Mouse (Mus musculus) heart, adult 2 months (tissue): Measurements from ENCODE around the gene Sept9. TPM values are rescaled to one million over a fixed set of nuclear protein-coding genes. Genes with fewer than 3 reads are reported as not detected.

Experiments used
- DNase-seq, 2 experiments: peaks; one replicate each; pipeline ENCODE4 v3.0.0; 2021
- H3K27ac ChIP-seq: fragments of 200-600 bp; 2 replicates; pipeline ENCODE4 v1.8.1; 2022
- H3K27me3 ChIP-seq: fragments of 200-500 bp; 2 replicates; pipeline ENCODE4 v1.6.1; 2012; ENCODE audit warnings: mild to moderate bottlenecking, low read length, inconsistent platforms, mixed read lengths; ENCODE audit not compliant: control insufficient read depth, insufficient read depth
- H3K36me3 ChIP-seq: fragments of 200-500 bp; 2 replicates; pipeline ENCODE4 v1.6.1; 2012; ENCODE audit warnings: low read length, inconsistent platforms; ENCODE audit not compliant: control insufficient read depth, insufficient read depth
- H3K4me1 ChIP-seq: fragments of 200-500 bp; 2 replicates; pipeline ENCODE4 v1.6.1; 2011; ENCODE audit warnings: low read length; ENCODE audit not compliant: control insufficient read depth, insufficient read depth
- H3K4me3 ChIP-seq: fragments of 200-600 bp; 2 replicates; pipeline ENCODE4 v1.8.1; 2022
- H3K79me2 ChIP-seq: fragments of 200-500 bp; replicated peaks from 2 replicates; pipeline ENCODE4 v1.6.1; 2012; ENCODE audit warnings: mild to moderate bottlenecking, inconsistent platforms, low read length, moderate library complexity, mixed read lengths; ENCODE audit not compliant: control insufficient read depth, insufficient read depth
- H3K9ac ChIP-seq: fragments of 200-500 bp; 2 replicates; pipeline ENCODE4 v1.6.1; 2012; ENCODE audit warnings: low read depth, mild to moderate bottlenecking, control low read depth, inconsistent platforms, low read length, mixed read lengths
- CTCF ChIP-seq: fragments of 200-600 bp; IDR thresholded peaks from 2 replicates; pipeline ENCODE4 v1.8.1; 2022; ENCODE audit warnings: antibody characterized with exemption, mild to moderate bottlenecking, moderate library complexity
- EP300 ChIP-seq: fragments of 200-500 bp; IDR thresholded peaks from 2 replicates; pipeline ENCODE4 v1.6.1; 2011; ENCODE audit warnings: low read depth, low read length, control low read depth; ENCODE audit not compliant: insufficient read depth
- POLR2A ChIP-seq: fragments of 200-500 bp; IDR thresholded peaks from 2 replicates; pipeline ENCODE4 v1.6.1; 2011; ENCODE audit warnings: mild to moderate bottlenecking, low read depth, low read length, control low read depth; ENCODE audit not compliant: insufficient read depth
- WGBS: fragments of 180-500 bp; shearing (Covaris S2); methylation state at CpG from one replicate; pipeline ENCODE4 v1.1.7; 2018; 5-methylcytosine and 5-hydroxymethylcytosine counted together
- intact Hi-C: fragments of 180-260 bp; cut with DNase I; formaldehyde crosslinking; loops from one replicate; pipeline ENCODE4 v1.15.1; 2025
- polyA plus RNA-seq: library from polyadenylated mRNA; depleted of rRNA; stranded (reverse); fragments of >200 nt; gene quantifications from 2 replicates; pipeline ENCODE4 v1.2.3, GENCODE M21; 2012
- total RNA-seq, 2 experiments: library from RNA; stranded (reverse); gene quantifications; 2 replicates each; pipeline ENCODE4 v1.2.3; 2021

Sept9 gene
- total and polyA plus RNA-seq, 3 experiments = 15.9 to 31.9 (median 28.2) TPM

GRCm38 (mm10) chr11:117299741-117300140, 100.3 kb downstream of the Sept9 start:
- no peak overlapping the region for H3K9ac ChIP-seq
- WGBS = 91% methylated on average over 6 of the region's 6 CpGs
- no peaks in the 10 kb centered on the region for H3K27me3 ChIP-seq
- peaks cover 10% of the 10 kb centered on the region for H3K4me1 ChIP-seq
- TF ChIP-seq EP300 (no peak), POLR2A (no peak), CTCF (no peak)
- intact Hi-C loops = no loop called here
- H3K79me2 ChIP-seq = peaks cover 3% of the 10 kb centered on the region
- H3K4me3 ChIP-seq = no peak overlapping the region
- DNase-seq = no peak
- no peaks in the 10 kb centered on the region for H3K36me3 ChIP-seq
- no peak overlapping the region for H3K27ac ChIP-seq

- WGBS = 86% methylated on average over 4 of the region's 4 CpGs
- no peak for TF ChIP-seq EP300
- TF ChIP-seq CTCF = peak; percentile 75
- TF ChIP-seq POLR2A = no peak
These were observed 101.3 kb downstream of the Sept9 start for GRCm38 (mm10) chr11:117300809-117301208.

DNA sequence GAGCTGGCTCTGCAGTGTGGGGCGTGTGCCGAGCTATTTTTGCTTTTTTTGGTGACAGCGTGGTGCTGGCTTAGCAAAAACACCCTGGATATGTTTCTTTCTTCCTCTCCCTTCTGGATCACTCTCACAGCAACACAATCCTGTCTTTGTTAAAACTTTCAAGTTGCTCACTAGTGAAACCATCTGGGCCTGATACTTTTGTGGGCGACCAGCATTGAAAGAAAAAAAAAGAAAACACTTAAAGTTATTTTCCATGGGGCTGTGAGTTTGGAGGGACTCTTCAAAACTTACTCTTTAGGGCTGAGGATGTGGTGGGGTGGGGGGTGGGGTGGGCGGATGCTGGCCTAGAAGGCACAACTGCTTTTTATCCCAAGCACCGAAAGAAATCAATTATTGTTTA, 102.3 kb downstream of the Sept9 start:
- no peaks in the 10 kb centered on the region for H3K36me3 ChIP-seq
- intact Hi-C loops = no loop called here
- no peaks in the 10 kb centered on the region for H3K27me3 ChIP-seq
- no peak overlapping the region for H3K4me3 ChIP-seq
- peaks cover 2% of the 10 kb centered on the region; the same call in 1 of the 2 replicates for H3K79me2 ChIP-seq
- no peak overlapping the region for H3K27ac ChIP-seq
- H3K9ac ChIP-seq = no peak overlapping the region
- WGBS = 37% methylated on average over 6 of the region's 6 CpGs
- no peak for TF ChIP-seq POLR2A
- TF ChIP-seq EP300 = no peak
- no peak for DNase-seq
- peaks cover 12% of the 10 kb centered on the region for H3K4me1 ChIP-seq

More at GRCm38 (mm10) chr11:117300809-117301208, 101.3 kb downstream of the Sept9 start:
- Histone ChIP-seq H3K79me2 (peaks cover 3% of the 10 kb centered on the region), H3K4me1 (peaks cover 9% of the 10 kb centered on the region), H3K27me3 (no peaks in the 10 kb centered on the region), H3K9ac (no peak overlapping the region), H3K4me3 (no peak overlapping the region), H3K36me3 (no peaks in the 10 kb centered on the region), H3K27ac (no peak overlapping the region)
- no peak for DNase-seq
- intact Hi-C loops = no loop called here

DNA sequence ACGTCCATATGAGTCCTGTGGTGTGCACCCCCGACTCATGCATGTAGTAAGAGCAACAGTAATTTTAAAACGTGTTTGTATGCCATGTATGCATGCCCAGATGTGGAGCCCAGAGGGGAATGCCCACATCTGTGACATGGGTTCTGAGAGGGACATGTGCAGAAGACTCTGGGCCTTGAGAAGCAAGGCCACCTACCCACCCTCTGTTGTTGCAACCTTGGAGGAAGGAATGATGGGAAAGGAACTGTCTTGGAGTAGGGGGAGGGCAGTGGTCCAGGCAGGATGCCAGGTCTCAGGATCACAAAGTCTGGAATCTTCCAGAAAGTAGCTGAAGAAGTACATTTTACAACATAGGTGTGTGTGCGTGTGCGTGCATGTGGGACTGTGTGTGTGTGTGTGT, 102.9 kb downstream of the Sept9 start:
- H3K4me1 ChIP-seq = peaks cover 17% of the 10 kb centered on the region
- 84% methylated on average over 5 of the region's 5 CpGs for WGBS
- H3K36me3 ChIP-seq = no peaks in the 10 kb centered on the region
- no peak overlapping the region for H3K27ac ChIP-seq
- TF ChIP-seq EP300 = no peak
- no peak for TF ChIP-seq CTCF
- TF ChIP-seq POLR2A = no peak
- intact Hi-C loops = no loop called here
- no peak overlapping the region for H3K9ac ChIP-seq
- DNase-seq = no peak
- no peak overlapping the region for H3K4me3 ChIP-seq
- H3K27me3 ChIP-seq = no peaks in the 10 kb centered on the region
- H3K79me2 ChIP-seq = peaks cover 2% of the 10 kb centered on the region; the same call in 1 of the 2 replicates

DNA sequence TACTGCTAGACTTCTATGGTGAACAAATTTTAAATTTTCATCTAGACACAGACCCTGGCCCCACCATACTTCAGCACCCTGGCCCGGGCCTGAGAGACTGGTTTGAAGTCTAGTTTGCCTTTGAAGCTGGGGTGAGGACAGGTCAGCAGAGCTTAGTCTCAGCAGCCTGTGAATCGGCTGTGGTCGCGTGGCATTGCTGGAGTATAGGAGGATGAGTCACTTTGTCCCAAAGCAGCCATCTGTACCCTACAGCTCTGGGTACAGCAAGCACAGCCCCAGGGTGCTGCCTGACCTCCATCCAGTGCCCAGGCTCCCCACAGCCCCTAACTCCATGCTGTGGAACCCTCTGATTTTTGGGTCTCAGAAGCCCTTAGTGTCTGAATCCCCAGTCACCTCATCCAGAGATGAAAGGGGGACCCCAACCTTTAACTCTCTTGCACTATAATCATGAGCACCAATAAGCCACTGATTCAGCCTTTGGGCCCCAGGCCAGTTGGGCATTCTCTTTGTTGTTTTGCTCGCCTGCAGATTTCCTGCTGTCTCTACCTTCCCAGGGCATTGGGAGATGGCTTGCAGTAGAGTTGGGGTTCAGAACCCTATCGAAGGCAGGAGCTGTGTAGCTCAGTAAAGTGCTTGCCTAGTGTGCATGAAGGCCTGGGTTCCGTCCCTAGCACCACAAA, 106.2 kb downstream of the Sept9 start:
- DNase-seq = no peak
- H3K27me3 ChIP-seq = no peaks in the 10 kb centered on the region
- H3K27ac ChIP-seq = no peak overlapping the region
- peaks cover 2% of the 10 kb centered on the region; the same call in 1 of the 2 replicates for H3K79me2 ChIP-seq
- no peak overlapping the region for H3K4me3 ChIP-seq
- peaks cover 46% of the 10 kb centered on the region for H3K4me1 ChIP-seq
- WGBS = 79% methylated on average over 7 of the region's 7 CpGs
- no peak for TF ChIP-seq EP300
- TF ChIP-seq POLR2A = no peak
- no peak for TF ChIP-seq CTCF
- H3K36me3 ChIP-seq = 0 out of 2 replicates have a peak, but pooled peaks cover 2% of the 10 kb centered on the region
- H3K9ac ChIP-seq = no peak overlapping the region
- intact Hi-C loops = no loop called here

DNA sequence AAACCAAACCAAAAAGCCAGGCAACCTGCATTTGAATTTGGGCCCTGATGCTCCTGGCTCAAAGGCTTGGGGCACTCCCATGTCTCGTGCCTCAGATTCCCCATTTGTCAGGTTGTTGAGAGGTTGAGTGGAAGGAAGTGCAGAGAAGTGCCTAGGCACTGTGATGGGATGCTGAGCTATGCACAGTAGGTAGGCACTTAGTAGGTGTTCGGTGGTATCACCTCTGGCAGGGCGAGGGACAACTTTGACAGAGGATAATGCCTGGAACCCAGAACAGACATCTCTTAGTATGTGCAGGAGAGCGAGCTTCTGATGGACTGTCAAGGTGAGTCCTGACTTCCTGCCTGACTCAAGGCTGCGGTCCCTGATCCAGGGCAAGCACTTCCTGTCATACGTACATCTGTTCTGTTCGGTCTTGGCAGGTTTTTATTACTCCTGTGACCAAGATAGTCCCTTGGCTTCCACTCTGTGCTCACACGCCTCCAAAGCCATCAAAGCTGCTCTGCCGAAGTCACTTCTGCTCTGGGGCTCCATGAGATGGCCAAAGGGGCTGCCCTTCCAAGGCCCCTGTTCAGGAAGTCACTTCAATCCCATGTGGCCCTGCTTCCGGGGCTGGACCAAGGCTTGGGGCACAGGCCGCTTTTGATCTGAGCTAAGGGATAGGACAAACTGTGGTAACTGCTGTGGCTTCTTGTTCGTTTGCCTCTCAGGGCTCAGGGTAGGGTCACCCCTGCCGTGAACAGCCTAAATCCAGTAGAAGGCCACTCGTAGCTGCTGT, 107.0 kb downstream of the Sept9 start:
- Histone ChIP-seq H3K4me3 (no peak overlapping the region), H3K36me3 (0 out of 2 replicates have a peak, but pooled peaks cover 2% of the 10 kb centered on the region), H3K9ac (no peak overlapping the region), H3K27ac (peak overlapping the region; percentile 61), H3K4me1 (peaks cover 54% of the 10 kb centered on the region), H3K79me2 (peaks cover 2% of the 10 kb centered on the region; the same call in 1 of the 2 replicates), H3K27me3 (no peaks in the 10 kb centered on the region)
- TF ChIP-seq POLR2A (no peak), CTCF (no peak), EP300 (no peak)
- peak in 1 of 2 experiments; percentile 54 for DNase-seq
- 37% methylated on average over 14 of the region's 14 CpGs for WGBS
- intact Hi-C loops = no loop called here
